Mouse (Mus musculus) erythroblast, embryonic 14.5 days (primary cell): ENCODE measurements around the gene Prom2. TPM values are rescaled to one million over a fixed set of nuclear protein-coding genes. Genes with fewer than 3 reads are reported as not detected.
A peak's percentile ranks its signal among the peaks of the same experiment; 100 is the strongest.

Experiments
- H3K27me3 ChIP-seq: 2 replicates; pipeline ENCODE4 v1.6.1; 2012; ENCODE audit warnings: inconsistent platforms; ENCODE audit not compliant: control insufficient read depth
- H3K36me3 ChIP-seq: 2 replicates; pipeline ENCODE4 v1.6.1; 2012; ENCODE audit warnings: mild to moderate bottlenecking, inconsistent platforms; ENCODE audit not compliant: control insufficient read depth
- H3K4me1 ChIP-seq: 2 replicates; pipeline ENCODE4 v1.6.1; 2012; ENCODE audit warnings: inconsistent platforms; ENCODE audit not compliant: control insufficient read depth
- H3K4me3 ChIP-seq: replicated peaks from 2 replicates; pipeline ENCODE3; 2012; ENCODE audit warnings: moderate library complexity, mild to moderate bottlenecking, inconsistent platforms
- H3K9me3 ChIP-seq: 2 replicates; pipeline ENCODE4 v1.6.1; 2012; ENCODE audit warnings: low read length, inconsistent platforms, mixed read lengths; ENCODE audit not compliant: control insufficient read depth
- GATA1 ChIP-seq: IDR thresholded peaks from 2 replicates; pipeline ENCODE4 v1.6.1; 2012; ENCODE audit warnings: low read length, inconsistent platforms, mixed read lengths
- TAL1 ChIP-seq: IDR thresholded peaks from 3 replicates; pipeline ENCODE4 v1.6.1; 2012; ENCODE audit warnings: low read length, inconsistent platforms, mixed read lengths
- polyA plus RNA-seq: library from polyadenylated mRNA; stranded (reverse); fragments of >175 nt; gene quantifications from 2 replicates; pipeline ENCODE4 v1.2.3, GENCODE M21; 2012

The Prom2 gene
- not detected in 2 replicates for polyA plus RNA-seq

DNA sequence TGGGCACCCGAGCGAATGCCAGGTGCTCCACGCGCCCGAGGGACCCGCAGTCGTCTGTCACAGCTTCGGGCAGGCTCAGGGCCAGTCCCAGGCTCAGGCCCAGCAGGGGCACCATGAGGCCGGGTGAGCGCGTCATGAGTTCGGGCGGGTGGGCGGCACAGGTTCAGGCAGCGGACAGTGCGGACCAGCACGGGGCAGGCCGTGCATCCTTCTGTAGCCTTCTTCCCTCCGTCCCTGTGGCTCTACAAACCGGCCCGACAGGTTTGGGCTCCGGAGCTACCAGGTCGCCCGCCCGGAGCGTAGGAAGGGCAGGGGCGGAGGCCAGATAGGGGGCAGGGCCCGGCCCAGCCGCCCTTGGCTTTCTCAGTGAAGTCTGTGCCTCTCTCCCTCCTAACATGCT, at the start of gene Prom2:
TSS of gene Prom2 (minus strand) at position 283 of the 400 bp plus-strand sequence.
- TF ChIP-seq TAL1 = no peak
- TF ChIP-seq GATA1 = no peak
- Histone ChIP-seq H3K4me1 (no peaks in the 10 kb centered on the region), H3K36me3 (no peaks in the 10 kb centered on the region), H3K9me3 (no peaks in the 10 kb centered on the region), H3K27me3 (peaks cover 51% of the 10 kb centered on the region), H3K4me3 (no peak within 1 kb of the TSS)

DNA sequence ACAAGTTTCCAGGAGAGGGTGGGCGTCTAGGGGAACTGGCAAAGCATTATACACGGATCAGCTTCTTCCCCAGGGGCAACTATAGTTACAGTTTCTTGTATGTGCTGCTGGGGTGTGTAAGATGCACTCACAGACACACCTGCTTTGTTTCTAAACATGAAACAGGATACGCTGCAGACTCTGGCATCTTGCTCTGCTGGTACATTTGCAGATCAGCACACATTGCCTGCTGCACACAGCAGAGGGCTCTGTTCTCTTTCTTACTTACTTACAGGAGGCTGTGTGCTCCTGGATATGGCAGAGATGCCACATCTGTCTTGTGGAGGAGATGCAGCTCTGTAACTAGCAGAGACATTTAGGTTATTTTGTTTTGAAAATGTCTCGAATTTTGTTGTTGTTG, 49.6 kb upstream of the Prom2 start:
- Histone ChIP-seq H3K9me3 (no peaks in the 10 kb centered on the region), H3K36me3 (peaks cover 56% of the 10 kb centered on the region), H3K27me3 (no peaks in the 10 kb centered on the region), H3K4me3 (no peak overlapping the region), H3K4me1 (peaks cover 33% of the 10 kb centered on the region)
- TF ChIP-seq GATA1 (no peak), TAL1 (no peak)

DNA sequence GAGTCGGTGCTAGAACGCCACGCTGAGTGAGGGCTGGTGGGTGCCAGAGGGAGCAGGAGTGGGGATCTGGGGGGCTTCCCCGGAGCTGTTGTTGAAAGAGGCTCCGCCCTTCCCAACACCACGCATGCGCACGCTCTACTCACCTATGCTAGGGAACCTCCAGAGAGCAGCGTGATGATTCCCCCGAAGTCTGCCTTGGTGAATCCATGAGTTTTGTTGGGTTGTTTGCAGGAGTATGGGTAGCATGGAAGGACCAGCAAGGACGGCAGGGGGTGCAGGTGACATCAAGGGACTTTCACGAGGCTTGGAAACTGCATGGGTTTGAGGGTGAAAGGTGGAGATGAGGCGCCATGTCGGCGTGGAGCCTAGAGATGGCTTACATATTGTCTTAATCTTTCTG, 48.9 kb upstream of the Prom2 start:
- Histone ChIP-seq H3K4me1 (peaks cover 33% of the 10 kb centered on the region), H3K4me3 (no peak overlapping the region), H3K36me3 (peaks cover 50% of the 10 kb centered on the region), H3K9me3 (no peaks in the 10 kb centered on the region), H3K27me3 (no peaks in the 10 kb centered on the region)
- TF ChIP-seq GATA1 (no peak), TAL1 (no peak)

- peaks cover 37% of the 10 kb centered on the region for H3K36me3 ChIP-seq
- no peaks in the 10 kb centered on the region for H3K9me3 ChIP-seq
- peaks cover 45% of the 10 kb centered on the region for H3K4me1 ChIP-seq
- TF ChIP-seq TAL1 (no peak), GATA1 (no peak)
- no peaks in the 10 kb centered on the region for H3K27me3 ChIP-seq
- H3K4me3 ChIP-seq = no peak overlapping the region
These were observed 47.6 kb upstream of the Prom2 start for GRCm38 (mm10) chr2:127588897-127589296.

DNA sequence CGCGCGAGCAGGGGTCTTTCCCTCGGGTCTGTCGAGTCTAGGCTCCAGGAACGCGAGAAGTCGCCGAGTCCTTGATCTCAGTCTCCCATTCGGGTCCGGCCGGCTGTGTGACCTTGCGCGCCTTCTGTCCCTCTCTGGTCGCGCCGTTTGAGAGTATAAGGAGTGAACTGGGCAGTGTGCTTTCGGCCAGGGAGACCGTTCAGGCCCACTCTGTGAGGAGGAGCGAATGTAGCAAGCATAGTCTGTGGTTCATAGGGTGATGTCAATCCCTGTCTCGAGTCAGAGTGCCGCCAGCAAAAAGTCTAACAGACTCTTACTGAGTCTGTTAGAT, 46.2 kb upstream of the Prom2 start:
- TF ChIP-seq TAL1 = no peak
- no peak for TF ChIP-seq GATA1
- H3K27me3 ChIP-seq = no peaks in the 10 kb centered on the region
- H3K4me3 ChIP-seq = peak overlapping the region; percentile 73
- H3K9me3 ChIP-seq = no peaks in the 10 kb centered on the region
- H3K36me3 ChIP-seq = peaks cover 24% of the 10 kb centered on the region
- peaks cover 51% of the 10 kb centered on the region for H3K4me1 ChIP-seq

GRCm38 (mm10) chr2:127586694-127587513, 45.6 kb upstream of the Prom2 start, which contains the start of the genes Zfp661 and Mrps5:
TSS of gene Zfp661 (minus strand) at chr2:127587094.
TSS of gene Mrps5 (plus strand) at chr2:127587222.
- Histone ChIP-seq H3K27me3 (no peaks in the 10 kb centered on the region), H3K36me3 (peaks cover 18% of the 10 kb centered on the region), H3K4me1 (peaks cover 51% of the 10 kb centered on the region), H3K4me3 (peak within 1 kb of the TSS; percentile 73), H3K9me3 (no peaks in the 10 kb centered on the region)
- no peak for TF ChIP-seq TAL1
- TF ChIP-seq GATA1 = no peak

DNA sequence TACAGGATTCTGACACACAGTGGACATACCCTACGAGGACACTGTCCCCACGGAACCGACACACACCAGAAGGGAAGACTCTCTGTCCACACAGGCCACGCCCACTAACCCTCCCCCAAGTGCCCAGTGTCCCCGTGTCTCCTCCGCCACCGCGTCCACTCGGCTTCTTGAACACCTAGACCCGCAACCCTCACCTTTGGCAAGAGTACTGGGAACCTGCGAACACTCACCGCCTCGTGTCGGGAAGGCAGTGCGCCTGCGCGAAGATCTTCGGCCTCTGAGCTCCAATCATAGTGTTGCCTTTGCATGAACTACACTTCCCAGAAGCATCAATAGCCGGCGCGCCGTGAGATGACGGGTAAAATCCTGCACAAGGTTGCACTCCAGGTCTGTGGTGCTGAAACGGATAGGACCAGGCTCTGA, 43.2 kb upstream of the Prom2 start:
- no peak for TF ChIP-seq TAL1
- no peak for TF ChIP-seq GATA1
- H3K27me3 ChIP-seq = no peaks in the 10 kb centered on the region
- peaks cover 51% of the 10 kb centered on the region for H3K4me1 ChIP-seq
- H3K9me3 ChIP-seq = no peaks in the 10 kb centered on the region
- peaks cover 4% of the 10 kb centered on the region; the same call in 1 of the 2 replicates for H3K36me3 ChIP-seq
- peak overlapping the region; percentile 77 for H3K4me3 ChIP-seq

DNA sequence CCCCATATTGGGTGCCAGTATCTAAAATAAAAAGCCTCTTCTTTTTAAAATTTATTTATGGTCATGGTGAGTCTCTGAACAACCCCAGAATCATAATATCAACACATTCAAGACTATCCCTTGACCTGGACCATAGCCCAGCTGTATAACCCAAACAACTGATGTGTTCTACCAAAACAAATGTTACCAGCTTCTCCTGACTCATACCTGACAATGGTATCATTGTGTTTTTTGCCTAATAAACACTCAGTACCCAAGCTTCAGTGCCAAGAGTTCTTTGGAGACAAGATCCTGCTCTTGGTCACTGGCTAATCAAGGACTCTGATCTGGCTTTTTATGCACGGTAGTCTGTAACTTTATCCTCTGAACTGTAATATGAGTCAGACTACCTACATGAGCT, 32.1 kb upstream of the Prom2 start:
- Histone ChIP-seq H3K36me3 (peaks cover 12% of the 10 kb centered on the region), H3K27me3 (peaks cover 2% of the 10 kb centered on the region; the same call in 1 of the 2 replicates), H3K9me3 (0 out of 2 replicates have a peak, but pooled peaks cover 6% of the 10 kb centered on the region), H3K4me3 (no peak overlapping the region), H3K4me1 (no peaks in the 10 kb centered on the region)
- TF ChIP-seq GATA1 = no peak
- TF ChIP-seq TAL1 = no peak

DNA sequence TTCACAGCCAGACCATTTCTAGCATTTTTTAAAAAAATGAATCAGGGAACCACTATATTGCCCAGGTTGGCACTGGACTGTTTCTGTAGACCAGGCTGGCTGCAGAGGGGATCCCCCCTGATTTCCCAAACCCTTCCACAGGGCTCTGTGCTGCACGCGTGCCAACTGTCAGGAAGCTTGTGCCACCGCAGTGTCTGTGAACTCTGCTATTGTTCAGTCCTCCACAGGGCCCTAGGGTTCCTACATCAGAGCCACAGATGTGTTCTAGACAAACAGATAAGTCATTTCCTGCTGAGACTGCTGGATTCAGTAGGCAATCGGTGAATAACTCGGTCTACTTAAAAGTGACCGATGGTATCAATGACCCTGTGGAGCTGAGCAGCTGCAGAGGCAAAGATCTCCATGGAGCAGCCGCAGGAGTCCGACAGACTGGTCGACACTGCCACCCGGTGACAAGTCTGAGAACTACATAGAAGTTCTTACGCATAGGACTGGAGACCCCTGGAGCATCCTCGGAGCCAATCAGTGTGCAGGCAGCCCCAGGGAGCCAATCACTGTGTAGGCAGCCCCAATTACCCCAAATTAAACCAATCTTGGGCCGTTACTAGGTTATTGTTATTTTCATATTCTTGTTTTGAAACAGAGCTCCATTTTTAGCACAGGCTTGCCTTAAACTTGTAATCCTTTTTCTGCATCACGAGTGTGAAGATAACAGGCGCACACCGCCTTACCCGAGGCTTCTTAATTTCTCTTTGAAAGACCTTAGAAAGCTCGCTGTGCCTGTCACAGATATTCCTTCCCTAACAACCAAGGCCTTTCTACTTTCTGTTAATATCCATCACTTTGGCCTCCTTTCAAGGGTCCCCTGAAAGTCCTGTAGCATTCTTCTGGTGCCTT, 18.1 kb upstream of the Prom2 start:
- Histone ChIP-seq H3K27me3 (peaks cover 9% of the 10 kb centered on the region), H3K4me1 (no peaks in the 10 kb centered on the region; the same call in 1 of the 2 replicates), H3K9me3 (no peaks in the 10 kb centered on the region), H3K36me3 (no peaks in the 10 kb centered on the region), H3K4me3 (no peak overlapping the region)
- no peak for TF ChIP-seq GATA1
- TF ChIP-seq TAL1 = no peak
